Mouse (Mus musculus) kidney, postnatal 0 days (tissue): Measurements from ENCODE around the gene Npy1r. TPM values are rescaled to one million over a fixed set of nuclear protein-coding genes. Genes with fewer than 3 reads are reported as not detected.

Source experiments
- ATAC-seq: fragments of 200-750 bp; cut with Nextera tagmentation; replicated peaks from 2 replicates; pipeline ENCODE4 v1.8.0; 2017; ENCODE audit warnings: low read depth, moderate number of reproducible peaks, moderate TSS enrichment, moderate library complexity; ENCODE audit not compliant: low FRiP score
- DNase-seq: peaks from one replicate; pipeline ENCODE4 v3.0.0-alpha.2; 2016; ENCODE audit warnings: low spot score
- H3K27ac ChIP-seq: fragments of 300-500 bp; sonication (generic); 2 replicates; pipeline ENCODE4 v1.5.1; 2014; ENCODE audit warnings: mild to moderate bottlenecking
- H3K27me3 ChIP-seq: fragments of 300-500 bp; sonication (generic); 2 replicates; pipeline ENCODE4 v1.6.1; 2014; ENCODE audit warnings: low read length, mixed read lengths; ENCODE audit not compliant: insufficient read depth
- H3K36me3 ChIP-seq: fragments of 300-500 bp; sonication (generic); 2 replicates; pipeline ENCODE4 v1.6.1; 2014; ENCODE audit warnings: low read length, mixed read lengths; ENCODE audit not compliant: insufficient read depth
- H3K4me1 ChIP-seq: fragments of 300-500 bp; sonication (generic); replicated peaks from 2 replicates; pipeline ENCODE4 v1.6.1; 2014; ENCODE audit warnings: antibody characterized with exemption, low read length, mixed read lengths; ENCODE audit not compliant: insufficient read depth
- H3K4me2 ChIP-seq: fragments of 300-500 bp; sonication (generic); 2 replicates; pipeline ENCODE4 v1.6.1; 2014; ENCODE audit warnings: mild to moderate bottlenecking, low read length, moderate library complexity, mixed read lengths
- H3K4me3 ChIP-seq: fragments of 300-500 bp; sonication (generic); replicated peaks from 2 replicates; pipeline ENCODE4 v1.5.1; 2014; ENCODE audit warnings: low read depth, low read length
- H3K9ac ChIP-seq: fragments of 300-500 bp; sonication (generic); 2 replicates; pipeline ENCODE4 v1.6.1; 2014; ENCODE audit warnings: low read depth, low read length
- H3K9me3 ChIP-seq: fragments of 300-500 bp; sonication (generic); replicated peaks from 2 replicates; pipeline ENCODE4 v1.6.1; 2016; ENCODE audit warnings: low read length, inconsistent platforms, mixed read lengths
- CTCF ChIP-seq: IDR thresholded peaks from 2 replicates; pipeline ENCODE4 v1.5.1; 2016; ENCODE audit warnings: antibody characterized with exemption, low read depth, mild to moderate bottlenecking, moderate library complexity
- WGBS: fragments of 180-500 bp; shearing (Covaris S2); extraction: QIAGEN DNeasy Blood & Tissue Kit; methylation state at CpG from one replicate; pipeline ENCODE4 v1.1.7; 2014; 5-methylcytosine and 5-hydroxymethylcytosine counted together
- polyA plus RNA-seq: library from polyadenylated mRNA; unstranded; fragments of >200 nt; fragmentation: Nextera tagmentation; extraction: Ambion mirVana; gene quantifications from 2 replicates; pipeline ENCODE4 v1.2.1, GENCODE M21; 2015

Npy1r gene
- polyA plus RNA-seq: 0.26 and 0.41 TPM in 2 replicates

- WGBS: 2% methylated on average over 30 of the region's 30 CpGs
- H3K4me3 ChIP-seq: peak within 1 kb of the TSS; percentile 23
- no peaks in the 10 kb centered on the region for H3K36me3 ChIP-seq
Measured at GRCm38 (mm10) chr8:66696970-66697843, at the start of gene Npy1r. TSS of gene Npy1r (plus strand) at chr8:66697192.

DNA sequence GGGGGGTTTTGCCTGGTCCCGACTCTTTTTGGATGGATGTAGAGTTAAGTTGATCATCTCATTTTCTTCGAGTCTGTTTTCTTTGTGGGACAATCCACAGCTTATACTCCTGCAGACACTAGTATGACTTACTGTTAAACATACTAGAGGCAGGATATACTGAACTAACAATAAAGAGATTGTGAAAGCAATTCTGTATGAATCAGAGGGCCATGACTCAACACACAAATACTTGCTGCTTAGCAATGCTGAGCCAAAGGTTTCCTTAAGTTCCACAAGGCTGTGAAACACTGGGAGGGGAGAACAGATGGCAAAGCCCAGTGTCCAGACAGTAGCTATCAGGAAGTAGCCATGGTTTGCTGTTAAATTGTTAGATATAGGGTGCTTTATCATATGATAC is 15.7 kb upstream of the Npy1r start:
- H3K9ac ChIP-seq: no peak overlapping the region
- no peak for TF ChIP-seq CTCF
- no peaks in the 10 kb centered on the region for H3K9me3 ChIP-seq
- H3K4me3 ChIP-seq: no peak overlapping the region
- no peaks in the 10 kb centered on the region for H3K36me3 ChIP-seq
- 78% methylated on average over 2 of the region's 2 CpGs for WGBS
- H3K27me3 ChIP-seq: no peaks in the 10 kb centered on the region
- no peak overlapping the region for H3K4me2 ChIP-seq
- DNase-seq (no peak), ATAC-seq (no peak)
- H3K4me1 ChIP-seq: no peaks in the 10 kb centered on the region
- H3K27ac ChIP-seq: no peak overlapping the region

More at GRCm38 (mm10) chr8:66696970-66697843, at the start of gene Npy1r:
- Histone ChIP-seq H3K4me2 (peak within 1 kb of the TSS; percentile 58), H3K9me3 (no peaks in the 10 kb centered on the region), H3K4me1 (peaks cover 3% of the 10 kb centered on the region; the same call in 1 of the 2 replicates), H3K9ac (no peak within 1 kb of the TSS), H3K27me3 (peaks cover 9% of the 10 kb centered on the region; the same call in 1 of the 2 replicates), H3K27ac (no peak within 1 kb of the TSS)
- DNase-seq (peak; percentile 82), ATAC-seq (peak; percentile 70)
- peak; percentile 78 for TF ChIP-seq CTCF

DNA sequence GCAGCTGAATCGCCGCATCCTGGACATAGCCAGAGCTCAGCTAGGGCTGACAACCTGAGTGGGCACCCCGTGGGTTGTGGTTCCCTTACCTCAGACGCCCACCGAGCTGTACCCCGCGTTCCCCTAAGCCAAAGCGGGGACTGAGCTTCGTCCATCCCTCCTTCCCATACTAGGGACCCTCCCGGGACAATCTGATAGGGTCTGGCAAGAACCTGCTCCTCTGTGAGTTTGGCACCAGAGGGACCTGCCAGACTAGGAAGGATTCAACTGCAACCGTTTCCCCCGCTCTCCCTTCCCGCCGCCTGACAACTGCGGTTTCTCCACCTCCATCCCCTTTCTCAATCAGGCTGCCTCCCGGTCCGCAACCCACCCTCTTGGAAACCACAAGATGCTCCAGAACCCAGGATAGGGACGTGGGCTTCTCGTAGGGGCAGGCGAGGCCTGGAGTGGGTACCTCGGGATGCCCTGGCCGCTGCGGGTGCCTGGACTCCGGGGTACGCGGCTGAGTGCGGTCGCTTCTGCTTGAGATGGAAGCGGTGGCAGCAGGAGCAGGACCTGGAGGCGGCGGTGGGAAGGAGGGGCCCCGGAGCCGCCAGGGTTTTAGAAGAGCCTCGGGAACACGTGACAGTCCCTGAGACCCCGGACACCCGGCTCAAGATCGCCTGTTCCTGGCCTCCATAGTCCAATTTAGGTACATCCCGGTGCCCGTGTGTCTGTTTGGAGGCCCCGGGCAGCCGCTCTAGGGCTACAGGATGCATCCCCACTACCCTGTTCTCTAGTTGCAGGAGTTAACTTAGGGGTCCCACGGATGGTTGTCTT is 9.3 kb upstream of the Npy1r start, which contains the start of gene Npy5r:
TSS of gene Npy5r (minus strand) at position 618 of the 819 bp plus-strand sequence.
- no peaks in the 10 kb centered on the region for H3K27me3 ChIP-seq
- no peak within 1 kb of the TSS for H3K27ac ChIP-seq
- peak within 1 kb of the TSS; percentile 30 for H3K4me3 ChIP-seq
- no peaks in the 10 kb centered on the region for H3K36me3 ChIP-seq
- peak; percentile 12 for DNase-seq
- WGBS: 1% methylated on average over 43 of the region's 43 CpGs
- peak within 1 kb of the TSS; percentile 58 for H3K4me2 ChIP-seq
- no peak for TF ChIP-seq CTCF
- no peak within 1 kb of the TSS for H3K9ac ChIP-seq
- 0 out of 2 replicates have a peak, but pooled peaks have one; percentile 36 for ATAC-seq
- no peaks in the 10 kb centered on the region for H3K9me3 ChIP-seq
- 0 out of 2 replicates have a peak, but pooled peaks cover 4% of the 10 kb centered on the region for H3K4me1 ChIP-seq

- Histone ChIP-seq H3K4me1 (0 out of 2 replicates have a peak, but pooled peaks cover 4% of the 10 kb centered on the region), H3K9me3 (no peaks in the 10 kb centered on the region), H3K27me3 (no peaks in the 10 kb centered on the region), H3K4me3 (no peak overlapping the region), H3K36me3 (no peaks in the 10 kb centered on the region), H3K4me2 (peak overlapping the region; percentile 58; the same call in 1 of the 2 replicates), H3K27ac (no peak overlapping the region), H3K9ac (no peak overlapping the region)
- no peak for TF ChIP-seq CTCF
- WGBS: 33% methylated on average over 6 of the region's 6 CpGs
- no peak for ATAC-seq
- no peak for DNase-seq
Measured at GRCm38 (mm10) chr8:66688395-66688794, 8.6 kb upstream of the Npy1r start.

DNA sequence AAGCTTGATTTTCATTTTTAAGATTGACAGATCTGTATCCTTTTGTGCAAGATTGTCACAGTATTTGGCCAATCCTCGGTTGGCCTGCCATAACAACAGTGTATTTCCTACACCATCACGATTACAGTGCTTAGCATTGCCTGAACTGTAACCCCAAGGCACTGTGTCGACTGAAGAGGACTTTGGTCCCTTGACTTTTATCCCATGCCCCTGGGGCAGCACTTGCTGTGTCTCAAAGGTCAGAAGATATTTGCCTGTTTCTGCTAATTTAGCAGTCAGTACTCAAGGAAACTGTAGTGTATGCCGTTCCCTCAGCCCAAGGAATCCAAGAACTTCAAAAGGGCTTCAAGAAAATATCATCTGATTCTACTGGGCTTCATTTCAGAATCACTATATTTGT is 8.2 kb upstream of the Npy1r start:
- ATAC-seq: no peak

GRCm38 (mm10) chr8:66690402-66690801 is 6.6 kb upstream of the Npy1r start:
- 49% methylated on average over 5 of the region's 5 CpGs for WGBS
- Histone ChIP-seq H3K4me1 (0 out of 2 replicates have a peak, but pooled peaks cover 4% of the 10 kb centered on the region), H3K4me2 (no peak overlapping the region), H3K27ac (no peak overlapping the region), H3K9ac (no peak overlapping the region), H3K4me3 (no peak overlapping the region), H3K9me3 (no peaks in the 10 kb centered on the region), H3K27me3 (no peaks in the 10 kb centered on the region), H3K36me3 (no peaks in the 10 kb centered on the region)
- no peak for DNase-seq
- TF ChIP-seq CTCF: no peak
- no peak for ATAC-seq

More for the DNA sequence above, 8.2 kb upstream of the Npy1r start:
- Histone ChIP-seq H3K9ac (no peak overlapping the region), H3K4me3 (no peak overlapping the region), H3K4me2 (no peak overlapping the region), H3K27ac (no peak overlapping the region), H3K4me1 (0 out of 2 replicates have a peak, but pooled peaks cover 4% of the 10 kb centered on the region), H3K36me3 (no peaks in the 10 kb centered on the region), H3K27me3 (no peaks in the 10 kb centered on the region), H3K9me3 (no peaks in the 10 kb centered on the region)
- TF ChIP-seq CTCF: no peak
- no peak for DNase-seq
- 49% methylated on average over 4 of the region's 4 CpGs for WGBS
